Mouse (Mus musculus): ENCODE data around the gene Mrgpre.
A peak's percentile ranks its signal among the peaks of the same experiment; 100 is the strongest.

DNA sequence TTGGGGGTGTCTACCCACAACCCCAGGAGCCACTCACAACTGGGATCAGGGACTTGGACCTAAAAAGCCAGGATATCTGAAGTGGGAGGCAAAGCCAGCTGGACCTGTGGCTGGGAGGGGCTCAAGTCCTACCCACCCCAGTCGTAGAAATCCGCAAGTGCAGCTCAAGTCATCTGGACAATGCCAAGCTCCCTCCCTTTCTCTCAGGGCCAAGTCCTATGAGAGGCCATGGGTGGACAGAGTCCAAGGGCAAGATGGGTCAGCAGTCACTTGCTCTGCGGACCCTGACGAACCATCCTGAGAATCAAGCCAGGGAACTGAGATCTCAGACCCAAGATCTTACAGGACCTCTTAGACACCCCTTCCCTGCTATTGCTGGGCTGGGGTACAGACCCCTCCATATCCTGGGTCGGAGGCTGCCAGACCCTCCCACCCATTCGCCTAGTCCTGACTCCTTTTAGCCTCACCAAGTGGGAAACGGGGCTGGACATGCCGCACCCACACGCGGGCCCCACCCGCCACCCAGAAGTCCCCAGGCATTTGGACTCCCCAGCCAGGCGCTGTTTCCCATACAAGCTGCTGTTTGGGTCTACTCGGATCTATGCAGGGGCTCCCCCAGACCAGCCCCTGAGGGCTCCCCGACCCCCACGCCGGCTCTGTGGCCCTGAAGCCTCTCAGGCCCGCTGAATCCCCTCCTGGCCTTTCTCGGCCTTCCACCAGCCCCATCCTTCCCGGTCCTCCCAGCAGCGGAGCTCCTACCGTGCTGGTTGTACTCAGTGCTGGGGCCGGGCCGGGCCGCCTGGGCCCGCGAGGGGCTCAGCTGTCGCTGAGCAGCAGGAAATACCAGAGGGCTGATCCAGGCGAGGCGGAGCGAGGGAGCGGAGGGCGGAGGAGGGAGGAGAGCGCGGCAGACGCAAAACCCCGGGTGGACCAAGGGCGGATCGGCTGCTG lies 44.5 kb downstream of the Mrgpre start:
- TF ChIP-seq CTCF (IDR thresholded peaks at IDR 0.05; ENCODE audit: borderline replicate concordance, extremely low read depth, insufficient read depth, insufficient read length) (no peak), POLR2A (IDR thresholded peaks at IDR 0.05; ENCODE audit: borderline replicate concordance, extremely low read depth, insufficient read depth, insufficient read length, poor library complexity, severe bottlenecking) (peak; percentile 58; the same call in 1 of the 2 replicates)

All from brain, embryonic 14.5 days (tissue).